Mouse (Mus musculus) layer of hippocampus, adult 2 months (tissue): ENCODE results near the gene Hoxb9. TPM values are rescaled to one million over a fixed set of nuclear protein-coding genes. Genes with fewer than 3 reads are reported as not detected.

Source experiments
- DNase-seq, 2 experiments: peaks; one replicate each; pipeline ENCODE4 v3.0.0; 2022; ENCODE audit warnings: low spot score in 2 of 2
- H3K27ac ChIP-seq: fragments of 200-600 bp; 2 replicates; pipeline ENCODE4 v1.8.1; 2022
- H3K4me3 ChIP-seq: fragments of 200-600 bp; 2 replicates; pipeline ENCODE4 v1.8.1; 2022; ENCODE audit warnings: mild to moderate bottlenecking
- CTCF ChIP-seq: fragments of 200-600 bp; conservative IDR thresholded peaks from 2 replicates; pipeline ENCODE4 v1.8.1; 2022; ENCODE audit warnings: antibody characterized with exemption, mild to moderate bottlenecking, moderate library complexity
- microRNA-seq, 2 experiments: library from miRNA; unstranded; fragments of <30 nt; microRNA quantifications; one replicate each; pipeline ENCODE4 v1.2.0; 2021
- total RNA-seq, 2 experiments: library from RNA; stranded (reverse); gene quantifications; 2 replicates each; pipeline ENCODE4 v1.2.3; 2021

Gene Hoxb9
- total RNA-seq, 2 experiments from 2014 or later: not detected

DNA sequence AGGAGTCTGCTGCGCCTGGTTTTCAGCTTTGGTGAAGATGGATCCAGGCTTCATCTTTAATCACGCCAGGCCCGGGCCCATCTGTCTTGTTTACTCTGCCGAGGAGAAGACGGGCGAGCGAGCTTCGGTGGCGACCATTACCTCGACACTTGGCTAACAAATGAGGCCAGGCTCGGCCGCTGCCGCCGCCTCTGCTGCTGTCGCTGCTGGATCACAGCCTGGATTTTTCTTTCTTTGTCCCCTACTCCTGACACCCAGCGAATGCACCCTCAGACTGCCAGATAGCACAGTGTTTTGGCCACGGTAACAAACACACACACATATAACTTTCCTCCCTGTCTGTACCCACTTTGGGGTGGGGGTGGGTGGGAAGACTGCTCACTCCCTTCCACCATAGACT is 49.4 kb downstream of the Hoxb9 start:
- no peak for DNase-seq
- no peak overlapping the region for H3K27ac ChIP-seq
- TF ChIP-seq CTCF: no peak
- H3K4me3 ChIP-seq: no peak overlapping the region

DNA sequence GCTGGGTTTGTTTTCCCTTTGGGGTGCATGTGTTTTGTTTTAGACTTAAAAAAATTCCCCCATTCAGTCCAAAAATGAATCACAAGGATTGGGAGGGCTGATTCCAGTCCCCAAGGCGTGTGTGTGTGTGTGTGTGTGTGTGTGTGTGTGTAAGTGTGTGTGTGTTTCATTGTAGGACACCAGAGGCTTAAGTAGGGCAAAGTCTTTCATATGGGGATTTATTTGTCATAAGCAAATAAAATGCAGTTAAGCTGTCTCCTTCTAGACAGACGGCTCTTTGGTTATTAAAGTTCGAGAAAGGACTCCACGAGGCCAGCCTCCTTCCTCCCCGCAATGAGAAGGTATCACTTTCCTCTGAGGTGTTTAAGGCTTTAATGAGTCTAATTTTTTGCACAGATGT is 50.6 kb downstream of the Hoxb9 start:
- DNase-seq: no peak
- TF ChIP-seq CTCF: no peak
- no peak overlapping the region for H3K27ac ChIP-seq
- H3K4me3 ChIP-seq: no peak overlapping the region

DNA sequence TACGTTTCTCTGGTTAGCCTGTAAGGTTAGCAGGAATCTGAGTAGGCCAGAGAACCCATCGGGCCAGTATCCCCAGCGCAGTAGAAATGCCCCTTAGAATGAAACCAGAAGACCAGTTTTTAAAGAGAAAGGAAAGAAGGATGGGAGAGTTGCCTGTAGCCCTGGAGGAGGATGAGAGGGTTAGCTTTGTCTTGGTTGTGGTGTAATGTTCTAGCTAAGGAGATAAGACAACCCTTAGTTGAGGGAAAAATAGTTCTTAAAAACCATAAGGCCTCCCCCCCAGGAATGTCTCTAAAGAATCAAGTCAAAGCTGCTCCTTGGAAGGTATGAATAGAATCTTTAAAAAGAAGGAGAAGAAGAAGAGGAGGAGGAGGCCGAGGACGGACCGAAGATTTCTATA is 51.5 kb downstream of the Hoxb9 start:
- no peak for TF ChIP-seq CTCF
- H3K27ac ChIP-seq: no peak overlapping the region
- H3K4me3 ChIP-seq: no peak overlapping the region
- no peak for DNase-seq

DNA sequence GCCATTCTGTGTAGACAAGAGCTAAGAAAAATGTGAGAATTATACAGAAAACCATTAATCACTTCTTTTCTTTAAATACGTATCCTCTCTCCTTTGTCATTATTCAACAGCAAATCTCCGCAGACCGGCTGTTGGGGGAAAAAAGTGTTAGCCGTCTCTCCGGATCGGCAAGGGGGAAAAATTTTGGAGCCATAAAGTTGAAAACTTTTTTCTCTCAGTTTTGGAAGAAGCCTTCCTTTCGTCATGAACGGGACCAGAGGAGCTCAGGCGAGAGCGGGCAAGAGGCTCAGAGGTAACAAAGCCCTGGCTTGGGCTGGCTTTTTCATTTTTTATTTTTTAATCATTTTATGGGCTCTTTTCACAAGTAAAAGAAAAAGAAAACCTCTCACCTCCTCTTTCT is 51.9 kb downstream of the Hoxb9 start, which contains the start of gene Hoxb3:
Gene Hoxb3, plus strand, starts transcription at position 173 of the 400 bp plus-strand sequence.
- Histone ChIP-seq H3K27ac (no peak within 1 kb of the TSS), H3K4me3 (no peak within 1 kb of the TSS)
- DNase-seq: no peak
- TF ChIP-seq CTCF: no peak

DNA sequence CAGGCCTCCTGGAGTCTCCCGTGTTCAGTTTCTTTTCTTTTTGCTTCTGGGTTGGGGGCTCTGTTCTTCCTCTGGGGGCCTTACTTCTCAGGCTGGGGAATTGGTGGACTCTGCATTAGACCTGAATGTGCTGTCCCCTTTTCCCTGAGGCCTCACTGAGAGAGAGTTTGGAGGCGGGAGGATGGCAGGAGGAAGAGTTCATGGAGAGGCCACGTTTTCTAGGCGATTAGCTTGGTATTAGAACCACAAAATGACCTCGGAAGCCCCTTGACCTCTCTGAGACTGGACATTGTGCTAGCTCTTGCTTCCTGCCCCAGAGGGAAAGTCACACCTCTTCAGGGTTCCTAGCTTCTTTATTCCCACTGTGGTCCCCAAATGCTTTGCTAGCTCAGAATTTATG is 52.9 kb downstream of the Hoxb9 start:
- TF ChIP-seq CTCF: no peak
- H3K27ac ChIP-seq: no peak overlapping the region
- DNase-seq: no peak
- no peak overlapping the region for H3K4me3 ChIP-seq

DNA sequence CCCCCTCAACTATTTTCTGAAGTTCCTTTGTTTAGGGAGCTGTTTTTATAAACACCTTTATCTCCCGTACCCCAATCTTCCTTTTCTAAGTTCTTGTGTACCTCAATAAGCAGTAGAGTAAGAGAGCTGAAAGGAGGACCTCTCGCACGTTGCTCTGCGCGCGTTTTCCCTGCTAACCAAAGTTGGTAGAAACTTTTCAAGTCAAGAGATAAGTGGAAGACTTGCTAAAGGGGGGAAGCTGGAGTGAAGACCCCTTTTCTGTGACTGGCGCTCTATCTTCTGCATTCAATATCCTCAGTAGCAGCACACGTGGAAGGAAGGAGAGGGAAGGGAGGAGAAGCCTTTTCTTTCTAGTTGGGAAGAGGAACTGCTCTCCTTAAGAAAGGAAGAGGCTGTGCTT is 53.7 kb downstream of the Hoxb9 start:
- H3K27ac ChIP-seq: no peak overlapping the region
- no peak overlapping the region for H3K4me3 ChIP-seq
- TF ChIP-seq CTCF: no peak
- no peak for DNase-seq

DNA sequence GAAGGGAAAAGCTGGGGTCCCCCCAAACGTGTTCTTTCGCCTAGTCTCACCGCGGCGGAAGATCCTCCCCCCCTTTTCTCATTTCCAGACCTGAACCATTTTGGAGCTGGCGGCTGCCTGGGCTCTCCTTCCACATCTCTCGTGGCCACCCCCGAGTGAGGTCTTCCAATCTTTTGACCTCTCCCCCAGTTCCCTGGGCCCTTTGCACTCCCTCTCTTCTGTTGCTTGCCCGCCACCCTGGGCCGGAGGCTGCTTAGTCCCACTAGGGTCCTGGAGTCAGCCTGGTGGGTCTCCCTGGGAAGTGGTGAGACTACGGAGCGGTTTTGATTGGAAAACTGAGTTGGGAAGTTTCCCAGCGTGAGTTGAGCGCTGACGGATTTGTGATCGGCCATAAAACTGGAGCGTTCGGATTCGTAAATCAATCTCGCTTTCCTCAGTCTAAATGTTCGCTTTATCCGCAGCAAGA is 54.5 kb downstream of the Hoxb9 start:
- H3K4me3 ChIP-seq: no peak overlapping the region
- no peak overlapping the region for H3K27ac ChIP-seq
- DNase-seq: no peak
- TF ChIP-seq CTCF: no peak

Small RNAs within 50 kb of the gene (microRNA-seq; reads per million reads assigned to microRNA genes)
- gene Mir10a (11.6 to 11.8 reads per million in 2 experiments), gene Mir196a-1 (0 reads per million in 2 experiments)

Other genes with a start within 250 kb of the Hoxb9 start
- not detected for gene Gip, start 246.9 kb upstream of the Hoxb9 start, total RNA-seq
- gene Snf8, start 236.6 kb upstream of the Hoxb9 start, total RNA-seq: 10 to 100 TPM; 92.8 to 96.8 TPM
- 10 to 100 TPM; 54.4 to 56.2 TPM for gene Ube2z, start 206.1 kb upstream of the Hoxb9 start, total RNA-seq
- 100 to 1,000 TPM; 409 to 414 TPM for gene Atp5g1, start 195.8 kb upstream of the Hoxb9 start, total RNA-seq
- gene Calcoco2, start 159.5 kb upstream of the Hoxb9 start, total RNA-seq: not detected
- gene Ttll6, start 137.7 kb upstream of the Hoxb9 start, total RNA-seq: under 1 TPM; 0.22 to 0.46 TPM
- not detected for gene Hoxb13, start 77.1 kb upstream of the Hoxb9 start, total RNA-seq
- not detected for gene Hoxb8, start 10.4 kb downstream of the Hoxb9 start, total RNA-seq
- not detected for gene Hoxb7, start 15.2 kb downstream of the Hoxb9 start, total RNA-seq
- not detected for gene Hoxb6, start 21.0 kb downstream of the Hoxb9 start, total RNA-seq
- gene Hoxb5, start 31.9 kb downstream of the Hoxb9 start, total RNA-seq: not detected
- not detected for gene Hoxb4, start 46.8 kb downstream of the Hoxb9 start, total RNA-seq
- gene Hoxb3, start 51.9 kb downstream of the Hoxb9 start, total RNA-seq: not detected
- not detected for gene Hoxb2, start 79.1 kb downstream of the Hoxb9 start, total RNA-seq
- not detected for gene Hoxb1, start 94.3 kb downstream of the Hoxb9 start, total RNA-seq
- gene Skap1, start 193.1 kb downstream of the Hoxb9 start, total RNA-seq: 1 to 10 TPM; 1.0 to 1.2 TPM